Mouse (Mus musculus): ENCODE results near the gene Commd6.

The Commd6 gene

DNA sequence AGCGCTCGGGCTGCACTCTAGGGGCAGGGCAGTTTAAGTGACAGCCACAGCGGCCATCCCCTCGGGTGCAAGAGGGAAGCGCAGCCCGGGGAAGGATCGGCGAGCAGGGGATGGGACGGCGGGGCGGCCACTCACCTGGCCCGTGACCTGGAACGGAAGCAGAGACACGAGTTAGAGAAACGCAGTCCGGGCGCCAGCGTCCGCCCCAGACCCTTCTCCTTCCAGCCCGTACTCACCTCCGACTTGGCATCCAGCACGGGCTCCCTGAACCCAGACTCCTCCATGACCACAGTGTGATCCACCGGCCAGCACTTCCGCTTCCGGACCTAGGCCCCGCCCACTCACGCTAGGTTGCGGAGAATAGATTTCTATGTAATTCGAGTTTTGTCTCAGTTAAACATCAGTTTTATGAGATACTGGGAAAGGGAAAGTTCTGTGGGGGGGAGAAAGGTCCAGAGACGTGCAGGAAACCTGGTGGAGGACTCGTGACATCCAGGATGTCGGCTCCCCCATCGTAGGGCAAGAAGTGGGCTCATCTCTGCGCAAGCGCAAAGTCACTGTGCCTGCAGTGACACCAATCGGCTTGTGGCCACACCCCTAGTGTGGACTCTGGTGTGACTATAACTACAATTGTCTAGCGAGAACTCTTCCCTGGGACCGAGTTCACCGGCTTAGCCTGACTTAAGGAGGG, at the start of gene Commd6:
Commd6 (minus strand) TSS at position 534 of the 691 bp plus-strand sequence.
- DNase-seq (ENCODE audit: extremely low read depth, low read depth) = peak; percentile 90

GRCm38 (mm10) chr14:101688406-101688805, 47.9 kb upstream of the Commd6 start:
- no peak for DNase-seq (ENCODE audit: extremely low read depth, low read depth)

DNA sequence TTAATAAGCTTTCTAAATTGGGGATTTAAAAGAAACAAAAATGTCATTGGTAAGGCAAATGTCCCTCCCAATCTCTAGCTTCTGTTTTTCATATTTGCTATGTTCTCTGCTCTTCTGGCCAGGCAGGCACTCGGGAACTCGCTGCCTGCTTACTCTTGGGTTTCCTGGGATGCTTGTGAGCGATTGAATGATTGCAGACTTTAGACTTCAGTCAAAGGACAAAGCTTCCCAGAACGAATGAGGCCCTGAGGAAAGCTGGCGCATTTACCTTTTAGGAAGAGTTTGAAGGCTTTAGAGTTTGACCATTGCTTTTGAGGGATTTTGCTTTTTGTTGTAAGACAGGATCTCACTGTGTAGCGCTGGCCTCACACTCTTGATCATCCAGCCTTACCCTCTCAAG, 47.2 kb upstream of the Commd6 start:
- DNase-seq (ENCODE audit: extremely low read depth, low read depth) = no peak

- no peak for DNase-seq (ENCODE audit: extremely low read depth, low read depth)
These were observed 31.7 kb upstream of the Commd6 start for GRCm38 (mm10) chr14:101672226-101672625.

- DNase-seq (ENCODE audit: extremely low read depth, low read depth) = no peak
These were observed 28.1 kb upstream of the Commd6 start for GRCm38 (mm10) chr14:101668626-101669025.

DNA sequence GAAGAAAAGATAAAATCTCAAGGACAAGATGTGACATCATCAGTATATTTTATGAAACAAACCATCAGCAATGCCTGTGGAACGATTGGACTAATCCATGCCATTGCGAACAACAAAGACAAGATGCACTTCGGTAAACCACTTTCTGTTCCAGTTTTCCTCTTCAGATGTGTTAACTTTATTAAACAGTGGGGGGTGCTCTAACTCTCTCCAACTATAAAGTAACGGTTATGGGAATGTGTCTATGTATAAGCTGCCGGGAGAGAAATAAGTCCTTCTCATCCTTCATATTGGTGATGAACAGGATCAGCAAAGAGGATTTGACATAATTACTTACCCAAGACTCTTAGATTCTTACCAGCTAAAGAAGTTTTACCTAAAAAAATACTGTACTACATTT, 26.1 kb upstream of the Commd6 start:
- no peak for DNase-seq (ENCODE audit: extremely low read depth, low read depth)

DNA sequence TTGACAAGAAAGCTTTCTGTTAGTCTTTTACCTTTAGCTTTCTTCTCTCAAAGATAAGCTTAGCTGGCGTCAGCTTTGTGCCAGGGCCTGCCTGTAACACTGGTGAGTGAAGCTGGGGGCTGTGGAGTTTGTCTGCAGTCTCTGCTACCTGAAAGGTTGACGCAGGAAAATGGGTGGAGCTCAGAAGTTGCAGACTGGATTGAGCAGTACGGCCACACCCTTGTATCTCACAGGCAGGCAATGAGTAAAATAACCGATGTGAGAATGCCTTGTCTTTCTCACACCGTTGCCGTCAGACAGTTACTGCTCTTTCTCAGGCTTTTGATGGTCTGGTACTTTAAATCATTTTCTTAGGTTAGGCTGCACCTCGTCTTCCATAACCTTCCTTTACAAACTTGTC, 25.6 kb upstream of the Commd6 start:
- no peak for DNase-seq (ENCODE audit: extremely low read depth, low read depth)

DNA sequence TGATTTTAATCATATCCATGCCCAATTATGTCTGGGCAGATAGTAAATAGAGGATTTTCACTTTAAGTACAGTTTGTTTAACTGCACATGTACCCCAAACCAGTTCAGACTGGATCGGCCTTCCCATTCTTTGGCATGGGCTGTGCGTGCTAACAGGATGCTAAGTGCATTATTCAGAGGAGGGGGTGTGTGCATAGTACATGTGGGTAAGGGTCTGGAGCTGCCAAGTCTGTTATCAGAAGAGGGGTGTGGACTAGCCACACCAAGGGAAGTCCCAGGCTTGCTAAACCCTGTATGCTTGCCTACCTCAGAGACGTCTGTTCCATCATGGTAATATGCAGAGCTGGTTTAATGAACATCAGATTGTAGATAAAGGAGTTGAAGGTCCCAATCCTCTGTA, 23.8 kb upstream of the Commd6 start:
- DNase-seq (ENCODE audit: extremely low read depth, low read depth) = no peak

GRCm38 (mm10) chr14:101661654-101662412, 21.3 kb upstream of the Commd6 start:
- DNase-seq (ENCODE audit: extremely low read depth, low read depth) = no peak

DNA sequence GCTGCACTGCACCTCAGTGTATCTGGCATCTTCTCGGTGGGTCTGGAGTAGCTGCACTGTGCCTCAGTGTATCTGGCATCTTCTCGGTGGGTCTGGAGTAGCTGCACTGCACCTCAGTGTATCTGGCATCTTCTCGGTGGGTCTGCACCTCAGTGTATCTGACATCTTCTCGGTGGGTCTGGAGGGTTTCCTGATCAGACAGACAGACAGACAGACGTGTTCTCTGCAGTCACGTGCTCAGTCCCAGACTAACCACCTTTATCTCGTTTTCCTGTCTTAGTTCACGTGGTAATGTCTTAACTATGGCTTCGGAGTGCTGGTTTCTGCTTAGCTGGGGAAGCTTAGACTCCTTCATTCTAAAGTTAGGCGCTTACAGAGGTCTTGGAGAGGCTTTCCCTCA, 15.8 kb upstream of the Commd6 start:
- DNase-seq (ENCODE audit: extremely low read depth, low read depth) = no peak

- no peak for DNase-seq (ENCODE audit: extremely low read depth, low read depth)
These were observed 14.0 kb upstream of the Commd6 start for GRCm38 (mm10) chr14:101654526-101654909.

- DNase-seq (ENCODE audit: extremely low read depth, low read depth) = peak; percentile 68
These were observed 13.4 kb upstream of the Commd6 start, which contains the start of gene Uchl3 for GRCm38 (mm10) chr14:101653581-101654525. Gene Uchl3 (plus strand): TSS chr14:101653967.

GRCm38 (mm10) chr14:101652571-101652970, 12.1 kb upstream of the Commd6 start:
- DNase-seq (ENCODE audit: extremely low read depth, low read depth) = no peak

DNA sequence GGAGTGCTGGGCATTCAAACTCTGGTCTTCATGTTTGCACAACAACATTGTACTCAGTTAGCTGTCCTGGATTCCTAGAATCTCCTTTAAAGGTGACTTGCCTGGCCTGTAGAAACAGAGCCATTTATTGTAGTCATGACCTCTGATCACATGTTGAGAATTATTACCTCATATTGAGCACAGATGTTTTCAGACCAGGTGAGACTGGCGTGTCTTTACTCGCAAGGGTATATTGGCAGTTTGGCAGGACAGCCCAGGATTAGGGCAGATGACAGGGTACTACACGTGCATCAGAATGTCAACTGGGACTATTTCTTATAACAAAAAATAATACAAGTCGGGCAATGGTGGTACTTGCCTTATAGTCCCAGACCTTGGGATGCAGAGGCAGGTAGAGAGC, 10.1 kb upstream of the Commd6 start:
- no peak for DNase-seq (ENCODE audit: extremely low read depth, low read depth)

DNA sequence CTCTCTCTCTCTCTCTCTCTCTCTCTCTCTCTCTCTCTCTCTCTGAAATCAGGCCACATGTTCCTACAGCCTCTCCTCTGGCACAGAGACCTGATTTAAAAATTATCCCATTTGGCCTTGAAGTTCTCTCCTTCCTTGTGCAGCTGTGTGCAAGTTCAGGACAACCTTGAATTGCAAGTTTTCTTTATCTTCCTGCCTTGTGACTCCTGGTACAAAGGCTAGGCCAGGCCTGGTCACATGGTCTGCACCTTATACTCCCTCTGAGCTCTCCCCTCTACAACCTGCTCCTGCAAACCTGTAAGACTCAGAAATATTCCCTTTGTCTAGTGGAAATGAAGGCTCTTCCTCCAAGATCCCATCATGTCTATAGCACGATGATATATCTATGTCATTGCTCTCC, 4.5 kb upstream of the Commd6 start:
- no peak for DNase-seq (ENCODE audit: extremely low read depth, low read depth)

GRCm38 (mm10) chr14:101637381-101637780, 3.1 kb downstream of the Commd6 start:
- DNase-seq (ENCODE audit: extremely low read depth, low read depth) = no peak

GRCm38 (mm10) chr14:101635765-101636164, 4.7 kb downstream of the Commd6 start:
- DNase-seq (ENCODE audit: extremely low read depth, low read depth) = no peak

- DNase-seq (ENCODE audit: extremely low read depth, low read depth) = no peak
These were observed 9.9 kb downstream of the Commd6 start for GRCm38 (mm10) chr14:101630548-101630947.

- no peak for DNase-seq (ENCODE audit: extremely low read depth, low read depth)
These were observed 22.8 kb downstream of the Commd6 start for GRCm38 (mm10) chr14:101617680-101618079.

- DNase-seq (ENCODE audit: extremely low read depth, low read depth) = no peak
These were observed 24.3 kb downstream of the Commd6 start for GRCm38 (mm10) chr14:101616178-101616577.

DNA sequence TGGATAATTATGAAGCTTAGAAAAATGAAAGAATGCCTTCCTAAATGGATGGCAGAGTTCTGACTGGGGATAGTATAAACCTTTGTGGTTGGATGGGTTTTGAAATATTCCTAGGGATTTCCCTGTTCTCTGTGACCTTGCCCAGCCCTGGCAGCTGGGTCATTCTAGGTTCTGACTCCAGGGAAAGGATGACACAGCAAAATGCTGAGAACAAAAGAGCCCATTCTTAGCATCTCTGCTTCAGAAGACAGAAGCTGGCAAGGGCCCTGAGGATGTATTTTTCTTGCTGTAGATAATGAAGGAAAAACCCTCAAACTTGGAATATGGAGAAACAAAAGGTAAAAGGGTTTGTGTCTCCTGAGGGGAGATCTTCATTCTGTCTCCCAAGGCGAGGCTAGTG, 27.3 kb downstream of the Commd6 start:
- DNase-seq (ENCODE audit: extremely low read depth, low read depth) = no peak

DNA sequence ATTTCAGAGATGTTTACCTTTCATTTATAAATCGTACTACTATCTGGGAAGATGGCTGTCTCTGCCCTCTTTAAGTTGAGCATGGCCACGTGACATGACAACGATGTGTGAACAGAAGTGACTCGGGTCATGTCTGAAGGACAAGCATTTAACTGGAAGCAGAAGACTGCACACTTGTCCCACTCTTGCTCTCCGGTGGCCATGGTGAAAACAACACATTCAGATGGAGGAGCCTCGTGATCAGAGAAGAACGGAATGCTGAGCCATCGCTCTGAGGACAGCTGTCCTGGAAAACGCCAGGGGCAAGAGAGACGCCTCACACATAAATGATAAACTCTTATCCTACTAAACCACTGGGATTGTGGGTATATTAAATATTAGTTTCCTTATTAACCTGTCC, 29.8 kb downstream of the Commd6 start:
- no peak for DNase-seq (ENCODE audit: extremely low read depth, low read depth)

Data from MEL-GATA-1-ER (cell line).